Mouse (Mus musculus): ENCODE measurements around the gene Aqp2.

GRCm38 (mm10) chr15:99532023-99532422 lies 46.8 kb upstream of the Aqp2 start:
- TF ChIP-seq CTCF (IDR thresholded peaks at IDR 0.05; ENCODE audit: borderline replicate concordance, extremely low read depth, insufficient read depth, insufficient read length), result no peak
- TF ChIP-seq POLR2A (IDR thresholded peaks at IDR 0.05; ENCODE audit: borderline replicate concordance, extremely low read depth, insufficient read depth, insufficient read length, poor library complexity, severe bottlenecking), result no peak

Measured in brain, embryonic 14.5 days (tissue).